Mouse (Mus musculus): ENCODE data around the gene Art5.

- TF ChIP-seq CTCF (IDR thresholded peaks at IDR 0.05; ENCODE audit: low read depth) (no peak), EP300 (IDR thresholded peaks at IDR 0.05; ENCODE audit: low read depth) (no peak)
Observed at GRCm38 (mm10) chr7:102062203-102062602, 47.1 kb downstream of the Art5 start.

All from heart, postnatal 0 days (tissue).